Mouse (Mus musculus) liver, embryonic 15.5 days (tissue): ENCODE data around the gene Ak7. TPM values are rescaled to one million over a fixed set of nuclear protein-coding genes. Genes with fewer than 3 reads are reported as not detected.

ENCODE experiments used
- ATAC-seq: fragments of 200-750 bp; cut with Nextera tagmentation; 2 replicates; pipeline ENCODE4 v1.8.0; 2017; ENCODE audit warnings: moderate number of reproducible peaks, mild to moderate bottlenecking, moderate library complexity; ENCODE audit not compliant: insufficient read depth
- H3K27ac ChIP-seq: fragments of 300-500 bp; sonication (generic); replicated peaks from 2 replicates; pipeline ENCODE4 v1.5.1; 2015; ENCODE audit warnings: mild to moderate bottlenecking, inconsistent platforms
- H3K27me3 ChIP-seq: fragments of 300-500 bp; sonication (generic); 2 replicates; pipeline ENCODE4 v1.6.1; 2015; ENCODE audit warnings: mild to moderate bottlenecking, inconsistent platforms
- H3K36me3 ChIP-seq: fragments of 300-500 bp; sonication (generic); replicated peaks from 2 replicates; pipeline ENCODE4 v1.6.1; 2015; ENCODE audit warnings: moderate library complexity, mild to moderate bottlenecking, inconsistent platforms
- H3K4me1 ChIP-seq: fragments of 300-500 bp; sonication (generic); replicated peaks from 2 replicates; pipeline ENCODE4 v1.6.1; 2015; ENCODE audit warnings: inconsistent platforms
- H3K4me2 ChIP-seq: fragments of 300-500 bp; sonication (generic); 2 replicates; pipeline ENCODE4 v1.6.1; 2015; ENCODE audit warnings: moderate library complexity, mild to moderate bottlenecking, inconsistent platforms
- H3K4me3 ChIP-seq: fragments of 300-500 bp; sonication (generic); replicated peaks from 2 replicates; pipeline ENCODE4 v1.5.1; 2015; ENCODE audit warnings: mild to moderate bottlenecking, inconsistent platforms
- H3K9ac ChIP-seq: fragments of 300-500 bp; sonication (generic); 2 replicates; pipeline ENCODE4 v1.6.1; 2015; ENCODE audit warnings: moderate library complexity, mild to moderate bottlenecking, inconsistent platforms
- H3K9me3 ChIP-seq: fragments of 300-500 bp; sonication (generic); replicated peaks from 2 replicates; pipeline ENCODE4 v1.6.1; 2016; ENCODE audit warnings: inconsistent platforms
- WGBS: fragments of 180-500 bp; shearing (Covaris S2); methylation state at CpG from one replicate; pipeline ENCODE4 v1.1.7; 2015; ENCODE audit warnings: mixed read lengths; ENCODE audit not compliant: insufficient replicate concordance; 5-methylcytosine and 5-hydroxymethylcytosine counted together
- polyA plus RNA-seq: library from polyadenylated mRNA; unstranded; fragments of >200 nt; fragmentation: Nextera tagmentation; extraction: Ambion mirVana; gene quantifications from 2 replicates; pipeline ENCODE4 v1.2.1, GENCODE M21; 2015

Gene Ak7
- polyA plus RNA-seq, 1 experiment from 2014 or later = 0.09 TPM

DNA sequence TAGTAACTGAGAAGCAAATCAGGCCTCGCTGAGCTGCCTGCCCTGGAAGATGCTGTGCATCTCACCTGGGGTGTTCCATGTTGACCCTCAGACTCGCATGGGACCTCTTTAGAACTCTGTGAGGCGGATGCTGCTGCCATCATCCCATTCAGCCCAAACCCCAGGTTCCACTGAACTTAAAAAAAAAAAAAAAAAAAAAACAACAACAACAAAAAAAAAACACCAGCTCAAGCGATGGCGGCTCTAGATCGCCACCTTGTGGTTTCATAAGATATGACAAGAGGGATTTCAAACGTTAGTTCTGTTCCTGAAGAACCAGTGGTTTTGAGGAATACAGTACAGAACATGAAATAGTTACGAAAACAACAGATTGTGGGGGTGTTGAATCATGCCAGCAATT, 22.2 kb downstream of the Ak7 start:
- Histone ChIP-seq H3K27me3 (no peaks in the 10 kb centered on the region), H3K4me2 (no peak overlapping the region), H3K9ac (no peak overlapping the region), H3K36me3 (no peaks in the 10 kb centered on the region), H3K4me3 (no peak overlapping the region), H3K4me1 (peaks cover 54% of the 10 kb centered on the region), H3K9me3 (no peaks in the 10 kb centered on the region), H3K27ac (no peak overlapping the region)
- 17% methylated on average over 8 of the region's 8 CpGs for WGBS
- ATAC-seq = no peak

DNA sequence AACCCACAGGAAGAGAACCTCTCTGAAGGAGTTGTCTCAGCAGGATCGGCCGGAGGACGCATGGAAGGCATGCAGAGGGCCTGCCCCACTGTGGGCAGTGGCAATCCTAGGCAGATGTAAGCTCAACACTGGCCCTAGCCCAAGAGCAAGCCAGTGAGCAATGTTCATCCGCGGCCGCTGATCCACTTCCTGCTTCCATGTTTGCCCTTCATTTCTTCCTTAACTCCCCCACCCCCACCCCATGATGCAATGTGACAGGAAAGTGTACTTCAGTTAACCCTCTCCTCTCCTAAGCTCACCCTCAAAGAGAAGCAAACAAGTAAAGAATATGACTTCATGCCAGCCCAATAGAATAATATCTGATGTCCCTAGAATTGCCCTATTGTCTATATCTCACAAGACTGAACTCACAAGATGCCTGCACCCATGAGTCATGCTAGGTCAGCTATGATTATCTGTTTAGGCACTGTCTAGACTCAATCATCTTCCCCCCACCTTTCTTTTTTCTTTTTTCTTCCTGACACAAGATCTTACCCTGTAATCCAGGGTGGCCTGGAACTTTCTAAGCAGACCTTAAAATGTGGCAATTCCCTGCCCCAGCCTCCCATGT, 25.2 kb downstream of the Ak7 start:
- H3K4me2 ChIP-seq = no peak overlapping the region
- no peak overlapping the region for H3K27ac ChIP-seq
- peaks cover 32% of the 10 kb centered on the region for H3K4me1 ChIP-seq
- H3K36me3 ChIP-seq = no peaks in the 10 kb centered on the region
- H3K4me3 ChIP-seq = no peak overlapping the region
- 55% methylated on average over 6 of the region's 6 CpGs for WGBS
- no peak for ATAC-seq
- H3K27me3 ChIP-seq = no peaks in the 10 kb centered on the region
- H3K9ac ChIP-seq = no peak overlapping the region
- H3K9me3 ChIP-seq = no peaks in the 10 kb centered on the region

DNA sequence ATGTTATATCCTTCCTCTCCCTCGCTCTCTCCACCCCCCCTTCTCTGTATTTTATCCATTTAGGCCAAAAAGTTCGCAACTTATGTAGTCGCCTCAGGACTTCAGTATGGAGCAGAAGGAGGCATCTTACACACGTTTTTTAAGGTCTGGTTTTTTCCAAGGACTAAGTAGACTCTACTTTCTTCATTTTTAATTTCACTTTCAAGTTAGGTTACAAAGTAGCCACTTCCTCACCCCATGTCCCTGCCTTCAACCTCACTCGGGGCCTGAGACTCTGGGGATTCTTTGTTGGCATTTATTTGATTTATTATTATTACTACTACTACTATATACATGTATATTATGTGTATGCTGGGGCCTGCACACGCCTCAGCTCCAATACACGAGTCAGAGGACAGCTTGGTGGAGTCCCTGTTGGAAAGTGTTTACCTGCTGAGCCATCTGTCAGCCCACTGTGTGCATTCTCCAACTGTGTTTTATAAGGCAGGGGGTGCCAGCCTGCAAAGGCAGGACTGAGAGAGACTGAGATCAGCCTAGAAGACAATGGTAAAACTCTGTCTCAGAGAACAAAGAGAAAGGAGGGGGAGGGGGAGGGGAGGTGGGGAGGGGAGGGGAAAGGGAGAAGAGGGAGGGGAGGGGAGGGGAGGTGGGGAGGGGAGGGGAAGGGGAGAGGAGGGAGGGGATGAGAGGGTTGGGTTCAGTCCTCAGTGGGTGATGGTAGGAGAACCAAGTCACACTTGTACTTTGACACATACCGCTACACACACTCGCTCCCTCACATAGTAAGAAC, 27.8 kb downstream of the Ak7 start:
- no peak overlapping the region for H3K9ac ChIP-seq
- H3K4me3 ChIP-seq = no peak overlapping the region
- no peak overlapping the region for H3K4me2 ChIP-seq
- no peaks in the 10 kb centered on the region for H3K27me3 ChIP-seq
- peaks cover 12% of the 10 kb centered on the region for H3K4me1 ChIP-seq
- ATAC-seq = no peak
- H3K27ac ChIP-seq = no peak overlapping the region
- H3K36me3 ChIP-seq = no peaks in the 10 kb centered on the region
- H3K9me3 ChIP-seq = no peaks in the 10 kb centered on the region
- 70% methylated on average over 9 of the region's 9 CpGs for WGBS

DNA sequence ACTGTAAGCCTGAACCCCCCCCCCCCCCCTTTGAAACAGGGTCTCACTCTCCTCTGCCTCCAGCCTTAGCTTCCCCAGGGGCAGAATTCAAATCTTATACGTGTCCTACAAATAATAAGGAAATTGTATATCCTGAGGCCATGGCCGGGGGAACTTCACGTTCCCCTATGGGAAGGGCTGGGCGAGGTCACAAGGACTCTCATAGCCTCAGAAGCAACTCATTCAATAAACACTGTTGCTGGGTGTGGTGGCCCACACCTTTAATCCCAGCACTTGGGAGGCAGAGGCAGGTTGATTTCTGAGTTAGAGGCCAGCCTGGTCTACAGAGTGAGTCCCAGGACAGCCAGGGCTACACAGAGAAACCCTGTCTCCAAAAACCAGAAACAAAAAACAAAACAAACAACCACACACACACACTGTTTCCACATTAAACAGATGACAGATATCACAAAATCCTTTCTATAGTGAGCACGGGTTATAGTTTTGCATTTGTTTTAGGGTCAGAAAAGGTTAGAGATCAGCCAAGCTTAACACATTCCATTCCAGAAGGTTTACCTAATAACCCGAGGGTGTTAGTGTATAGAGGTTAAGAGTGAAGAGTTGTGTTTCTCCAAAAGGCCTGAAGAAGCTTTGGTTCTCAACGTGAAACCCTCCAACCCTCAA, 29.6 kb downstream of the Ak7 start:
- no peak for ATAC-seq
- H3K27ac ChIP-seq = no peak overlapping the region
- 63% methylated on average over 7 of the region's 7 CpGs for WGBS

DNA sequence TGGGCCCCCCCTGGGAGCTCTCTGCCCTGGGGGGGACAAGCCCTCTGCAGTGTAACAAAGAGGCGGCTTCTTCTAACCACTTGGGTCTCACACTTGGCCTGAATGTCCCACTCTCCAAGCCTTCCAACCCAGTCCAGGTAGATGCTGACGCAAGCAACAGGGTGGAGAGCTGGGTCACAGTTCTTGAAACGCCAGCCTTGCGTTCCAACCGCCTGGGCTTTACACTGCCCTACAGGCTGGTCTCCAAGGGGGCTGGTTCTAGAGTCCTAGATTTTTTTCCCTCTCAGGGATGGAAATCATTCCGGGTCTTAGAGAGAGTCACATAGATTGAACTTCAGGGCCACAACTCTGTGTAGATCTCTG, 30.1 kb downstream of the Ak7 start:
- Histone ChIP-seq H3K36me3 (no peaks in the 10 kb centered on the region), H3K4me3 (no peak overlapping the region), H3K4me1 (peaks cover 13% of the 10 kb centered on the region), H3K9me3 (no peaks in the 10 kb centered on the region), H3K9ac (no peak overlapping the region), H3K27ac (no peak overlapping the region), H3K27me3 (no peaks in the 10 kb centered on the region), H3K4me2 (no peak overlapping the region)
- 79% methylated on average over 6 of the region's 6 CpGs for WGBS
- no peak for ATAC-seq

More for the DNA sequence above, 29.6 kb downstream of the Ak7 start:
- Histone ChIP-seq H3K27me3 (no peaks in the 10 kb centered on the region), H3K36me3 (no peaks in the 10 kb centered on the region), H3K4me1 (peaks cover 15% of the 10 kb centered on the region), H3K9me3 (no peaks in the 10 kb centered on the region), H3K9ac (no peak overlapping the region), H3K4me3 (no peak overlapping the region), H3K4me2 (no peak overlapping the region)

DNA sequence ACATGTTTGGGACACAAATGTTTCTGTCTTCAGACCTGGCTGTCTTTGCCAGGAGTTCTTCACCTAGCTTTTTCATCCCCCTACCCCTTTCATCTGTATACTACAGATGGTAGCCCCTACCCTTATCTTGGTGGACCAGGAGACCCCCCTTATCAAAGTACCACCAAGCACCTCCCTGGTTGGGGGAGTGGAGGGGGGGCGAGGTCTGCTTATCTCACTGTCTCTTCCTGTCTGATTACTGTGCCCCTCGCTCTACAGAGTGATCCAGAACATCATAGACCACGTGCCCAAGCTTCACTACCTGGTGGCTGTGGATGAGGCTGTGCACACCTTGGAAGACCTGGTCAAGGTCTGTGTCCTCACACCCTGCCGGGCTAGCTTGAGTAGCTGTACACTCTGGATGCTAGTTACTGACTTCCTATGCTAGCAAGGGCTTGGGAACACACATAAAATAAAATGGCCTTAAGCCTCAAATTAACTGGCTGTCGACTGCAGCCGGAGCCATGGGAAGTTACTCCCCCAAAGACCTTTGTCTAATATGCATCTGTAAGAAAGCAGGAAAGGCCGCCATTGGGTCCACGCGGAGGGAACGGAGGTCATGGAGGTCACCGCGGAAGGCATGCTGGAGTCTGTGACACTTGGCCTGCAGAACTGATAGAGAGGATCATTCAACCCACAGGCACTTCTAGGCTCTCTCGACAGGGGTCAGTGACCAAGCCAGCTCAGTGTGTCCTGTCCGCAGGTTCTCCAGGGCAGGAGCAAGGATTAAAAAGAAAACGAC, 32.7 kb downstream of the Ak7 start:
- Histone ChIP-seq H3K36me3 (no peaks in the 10 kb centered on the region), H3K4me3 (no peak overlapping the region), H3K4me2 (no peak overlapping the region), H3K9ac (no peak overlapping the region), H3K27ac (no peak overlapping the region), H3K4me1 (peaks cover 7% of the 10 kb centered on the region), H3K27me3 (no peaks in the 10 kb centered on the region), H3K9me3 (no peaks in the 10 kb centered on the region)
- ATAC-seq = peak; percentile 64; the same call in 1 of the 2 replicates
- 65% methylated on average over 15 of the region's 15 CpGs for WGBS

DNA sequence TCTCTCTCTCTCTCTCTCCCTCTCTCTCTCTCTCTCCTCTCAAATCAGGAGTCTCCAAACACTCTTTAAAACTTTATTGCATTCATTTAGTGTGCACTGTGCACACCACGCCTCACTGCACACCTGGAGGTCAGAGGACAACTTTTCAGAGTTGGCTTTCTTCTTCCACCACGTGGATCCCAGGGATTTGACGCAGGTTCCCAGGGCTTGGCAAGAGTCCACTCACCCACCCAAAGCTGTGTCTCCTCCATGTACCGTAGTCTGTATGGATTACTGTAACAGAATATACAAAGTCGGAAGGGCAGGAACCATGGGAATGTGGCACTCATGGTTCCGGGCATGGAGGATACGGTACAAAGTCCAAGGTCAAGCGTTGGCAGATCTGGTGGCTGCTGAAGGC, 33.9 kb downstream of the Ak7 start:
- no peaks in the 10 kb centered on the region for H3K27me3 ChIP-seq
- H3K4me3 ChIP-seq = no peak overlapping the region
- H3K27ac ChIP-seq = no peak overlapping the region
- no peak overlapping the region for H3K9ac ChIP-seq
- H3K9me3 ChIP-seq = 0 out of 2 replicates have a peak, but pooled peaks cover 6% of the 10 kb centered on the region
- 81% methylated on average over 8 of the region's 8 CpGs for WGBS
- no peak for ATAC-seq
- no peaks in the 10 kb centered on the region for H3K36me3 ChIP-seq
- H3K4me1 ChIP-seq = peaks cover 7% of the 10 kb centered on the region
- no peak overlapping the region for H3K4me2 ChIP-seq

DNA sequence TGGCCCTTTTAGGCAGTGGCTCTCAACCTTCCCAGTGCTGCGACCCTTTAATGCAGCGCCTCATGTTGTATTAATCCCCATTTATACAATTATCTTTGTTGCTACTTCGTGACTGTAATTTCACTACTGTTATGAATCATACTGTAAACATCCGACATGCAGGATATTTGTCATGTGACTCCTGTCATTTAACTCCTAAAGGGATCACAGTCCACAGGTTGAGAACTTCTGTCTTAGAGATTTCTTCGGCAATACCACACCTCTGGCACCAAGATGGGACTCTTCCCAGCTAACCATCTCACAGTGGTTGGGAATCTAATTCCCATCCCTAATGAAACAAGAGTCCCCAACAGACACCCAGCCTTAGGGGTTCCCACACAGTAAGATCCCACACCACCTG, 42.3 kb downstream of the Ak7 start:
- no peaks in the 10 kb centered on the region; the same call in 1 of the 2 replicates for H3K4me1 ChIP-seq
- no peak overlapping the region for H3K27ac ChIP-seq
- H3K27me3 ChIP-seq = no peaks in the 10 kb centered on the region
- peaks cover 6% of the 10 kb centered on the region; the same call in 1 of the 2 replicates for H3K9me3 ChIP-seq
- ATAC-seq = no peak
- H3K9ac ChIP-seq = no peak overlapping the region
- no peak overlapping the region for H3K4me3 ChIP-seq
- no peak overlapping the region for H3K4me2 ChIP-seq
- H3K36me3 ChIP-seq = no peaks in the 10 kb centered on the region
- WGBS = 63% methylated on average over 5 of the region's 5 CpGs

DNA sequence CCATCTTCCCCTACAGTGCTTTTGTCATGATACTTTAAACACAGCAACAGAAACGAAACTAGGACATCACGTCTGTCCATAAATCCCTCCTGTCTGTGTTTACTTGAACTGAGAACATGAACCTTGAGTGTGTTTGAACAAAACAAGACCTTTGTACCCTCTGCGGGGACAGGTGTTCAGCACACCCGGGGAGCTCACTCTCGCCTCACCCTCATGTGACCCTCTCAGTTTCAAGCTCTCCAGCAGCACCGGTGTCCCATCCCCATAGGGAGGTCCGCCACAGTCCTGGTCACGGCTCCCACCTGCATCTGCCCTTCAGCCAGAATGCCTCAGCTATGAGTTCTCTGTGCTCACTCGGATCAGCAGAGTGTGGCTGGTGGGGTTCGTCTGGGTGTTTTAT, 48.0 kb downstream of the Ak7 start:
- Histone ChIP-seq H3K4me3 (no peak overlapping the region), H3K4me2 (no peak overlapping the region), H3K27me3 (no peaks in the 10 kb centered on the region), H3K9ac (no peak overlapping the region), H3K9me3 (no peaks in the 10 kb centered on the region), H3K36me3 (no peaks in the 10 kb centered on the region), H3K27ac (peak overlapping the region; percentile 57; the same call in 1 of the 2 replicates), H3K4me1 (peaks cover 17% of the 10 kb centered on the region)
- 70% methylated on average over 10 of the region's 10 CpGs for WGBS
- ATAC-seq = peak; percentile 63; the same call in 1 of the 2 replicates

DNA sequence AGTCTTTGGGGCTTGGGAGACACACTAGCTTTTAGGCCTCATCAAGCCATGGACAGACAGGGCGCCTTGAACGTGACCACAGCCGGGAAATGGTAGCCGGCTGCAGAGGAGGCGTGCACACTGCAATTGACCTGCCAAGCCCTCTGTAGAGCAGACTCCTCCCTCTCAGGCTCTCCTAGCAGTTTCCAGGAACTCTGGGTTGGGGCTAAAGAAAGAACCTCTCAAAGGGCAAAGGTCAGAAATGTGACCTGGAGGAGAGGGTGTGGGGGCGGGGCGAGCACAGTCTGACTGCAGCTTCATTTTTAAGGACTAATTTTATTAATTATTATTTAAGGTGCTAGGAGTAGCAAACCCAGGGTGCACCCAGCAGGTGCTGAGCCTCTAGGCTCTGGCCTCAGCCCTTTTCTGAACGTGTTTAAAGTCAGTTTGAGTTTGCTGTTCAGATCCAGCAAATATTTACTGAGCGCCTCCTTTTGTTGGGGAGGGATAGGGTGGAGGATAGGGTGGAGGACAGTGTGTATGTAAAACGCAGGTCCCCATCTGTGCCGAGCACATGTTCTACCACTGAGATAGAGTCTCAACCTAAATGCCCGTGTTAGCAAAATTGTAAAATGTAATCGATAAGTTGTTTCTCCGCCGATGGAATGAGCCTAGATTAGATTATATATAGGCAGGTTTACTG, 52.2 kb downstream of the Ak7 start:
- H3K27ac ChIP-seq = peak overlapping the region; percentile 78
- whole genome bisulfite sequencing = 22% methylated on average over 15 of the region's 15 CpGs
- H3K9ac ChIP-seq = no peak overlapping the region

More for the DNA sequence above, 52.2 kb downstream of the Ak7 start:
- Histone ChIP-seq H3K4me2 (peak overlapping the region; percentile 48), H3K27me3 (no peaks in the 10 kb centered on the region), H3K4me3 (no peak overlapping the region), H3K36me3 (no peaks in the 10 kb centered on the region), H3K9me3 (no peaks in the 10 kb centered on the region), H3K4me1 (peaks cover 44% of the 10 kb centered on the region)
- ATAC-seq = peak; percentile 65
